Mouse (Mus musculus): ENCODE data around the gene Slc16a2. TPM values are rescaled to one million over a fixed set of nuclear protein-coding genes. Genes with fewer than 3 reads are reported as not detected.

Slc16a2 gene
- polyA plus RNA-seq (2012; fragmentation: generic; extraction: Trizol), result under 1 TPM in 1 of 2 experiments, not detected in 1; 0.06 TPM

DNA sequence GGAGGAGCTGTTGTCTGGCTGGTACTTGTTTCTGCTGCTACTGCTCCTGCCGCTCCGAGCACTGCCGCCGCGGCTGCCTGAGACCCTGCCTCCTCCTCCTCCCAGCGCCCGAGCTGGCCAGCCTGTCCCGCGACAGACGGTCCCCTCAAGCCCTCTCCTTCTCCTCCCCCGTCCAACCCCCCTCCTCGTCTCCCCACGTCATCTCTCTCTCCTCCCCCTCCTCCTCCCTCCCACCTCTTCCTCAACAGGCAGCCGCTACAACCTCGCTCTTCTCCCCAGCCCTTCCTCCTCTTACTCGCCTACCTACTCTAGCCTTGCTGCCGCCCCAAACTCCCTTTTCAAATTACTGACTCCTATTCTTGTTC, at the start of gene Slc16a2:
Gene Slc16a2 (minus strand): TSS at position 152 of the 365 bp plus-strand sequence.

Other genes with a start within 250 kb of the Slc16a2 start
- gene Zcchc13, start 191.4 kb downstream of the Slc16a2 start, polyA plus RNA-seq (2012; fragmentation: generic; extraction: Trizol), result under 1 TPM in 1 of 2 experiments, not detected in 1; 0.15 TPM
- 1 to 10 TPM in 1 of 2 experiments, under 1 TPM in 1; 0.60 to 5.0 TPM for gene Rlim, start 159.3 kb upstream of the Slc16a2 start, polyA plus RNA-seq (2012; fragmentation: generic; extraction: Trizol)

Measured in C3H10T1/2 (cell line).